Mouse (Mus musculus): ENCODE measurements at regions not wholly inside any gene's neighbourhood (a gene's known extent, or its start where the extent isn't known, plus 50 kb on each side); places are given as distances from the start of the nearest gene placed in this dataset.

GRCm38 (mm10) chr5:111590619-111591081 is 143.1 kb upstream of the Gm26897 start:
- TF ChIP-seq CTCF (IDR thresholded peaks at IDR 0.05) (no peak), POLR2A (IDR thresholded peaks at IDR 0.05; ENCODE audit: insufficient read depth, low read depth, low read length) (no peak), EP300 (IDR thresholded peaks at IDR 0.05; ENCODE audit: insufficient read depth, low read depth, low read length) (no peak)
